Mouse (Mus musculus): ENCODE data around the gene 5830411N06Rik. TPM values are rescaled to one million over a fixed set of nuclear protein-coding genes. Genes with fewer than 3 reads are reported as not detected.

5830411N06Rik gene
- not detected in 2 replicates for polyA plus RNA-seq (2014; fragmentation: Nextera tagmentation; extraction: Ambion mirVana)

DNA sequence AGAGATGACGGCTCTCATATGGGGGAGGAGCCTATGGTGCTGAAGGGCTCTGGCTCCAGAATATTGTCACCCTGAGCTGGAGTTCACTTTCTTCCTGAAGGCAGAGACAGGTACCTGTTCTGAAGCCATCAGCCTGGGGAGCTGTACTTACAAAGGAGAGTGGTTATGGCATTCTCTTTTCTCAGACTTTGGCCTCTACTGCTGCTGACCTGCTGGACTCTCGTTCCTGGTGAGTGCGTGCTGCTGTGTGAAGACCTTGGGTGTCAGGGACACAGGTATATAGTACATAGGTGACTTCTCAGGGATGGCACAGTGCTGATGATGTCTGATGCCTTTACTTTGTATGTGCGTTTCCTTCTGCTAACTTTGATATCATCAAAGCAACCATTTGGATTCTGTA is at the start of gene 5830411N06Rik:
Gene 5830411N06Rik (plus strand): TSS at position 69 of the 400 bp plus-strand sequence.
- H3K27ac ChIP-seq (replicated peaks; ENCODE audit: low read depth, low read length), result no peak within 1 kb of the TSS
- no peak within 1 kb of the TSS for H3K4me2 ChIP-seq (ENCODE audit: low read depth, low read length)
- 77% methylated on average over 4 of the region's 4 CpGs for WGBS
- no peaks in the 10 kb centered on the region for H3K4me1 ChIP-seq (ENCODE audit: control insufficient read depth, insufficient read depth, low read length)
- ATAC-seq (ENCODE audit: low read depth) (no peak), DNase-seq (ENCODE audit: low spot score) (no peak)
- no peak within 1 kb of the TSS for H3K9ac ChIP-seq (ENCODE audit: low read depth, low read length)
- H3K36me3 ChIP-seq (ENCODE audit: control insufficient read depth, insufficient read depth, low read length), result no peaks in the 10 kb centered on the region
- H3K27me3 ChIP-seq (replicated peaks; ENCODE audit: control insufficient read depth, insufficient read depth, low read length), result no peaks in the 10 kb centered on the region
- peaks cover under 1% of the 10 kb centered on the region; the same call in 1 of the 2 replicates for H3K9me3 ChIP-seq (ENCODE audit: control insufficient read depth, low read length)
- no peak within 1 kb of the TSS for H3K4me3 ChIP-seq (ENCODE audit: low read depth, low read length)

DNA sequence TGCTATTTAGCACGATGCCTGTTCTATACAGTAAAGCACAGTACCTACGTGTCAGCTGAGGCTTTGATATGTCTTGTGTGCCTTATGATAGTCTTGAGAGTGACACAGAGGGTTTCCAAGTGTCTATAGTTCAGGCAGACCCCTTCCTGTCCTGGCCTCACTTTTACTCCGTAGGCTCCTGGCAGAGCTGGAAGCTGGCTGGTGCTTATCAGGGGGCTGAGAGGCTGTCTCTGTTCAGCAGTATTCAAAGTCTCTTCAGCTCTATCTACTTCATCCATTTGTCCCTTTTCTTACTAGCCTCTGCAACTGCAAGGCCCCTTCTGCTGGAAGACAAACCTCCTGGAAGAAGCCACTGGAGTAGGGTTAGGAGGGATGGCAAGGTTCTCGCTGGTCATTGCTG is 46.0 kb upstream of the 5830411N06Rik start:
- Histone ChIP-seq H3K9me3 (ENCODE audit: control insufficient read depth, low read length) (no peaks in the 10 kb centered on the region), H3K4me2 (ENCODE audit: low read depth, low read length) (no peak overlapping the region), H3K4me1 (ENCODE audit: control insufficient read depth, insufficient read depth, low read length) (no peaks in the 10 kb centered on the region), H3K9ac (ENCODE audit: low read depth, low read length) (no peak overlapping the region), H3K27me3 (replicated peaks; ENCODE audit: control insufficient read depth, insufficient read depth, low read length) (no peaks in the 10 kb centered on the region), H3K27ac (replicated peaks; ENCODE audit: low read depth, low read length) (no peak overlapping the region), H3K36me3 (ENCODE audit: control insufficient read depth, insufficient read depth, low read length) (no peaks in the 10 kb centered on the region), H3K4me3 (ENCODE audit: low read depth, low read length) (no peak overlapping the region)
- DNase-seq (ENCODE audit: low spot score) (no peak), ATAC-seq (ENCODE audit: low read depth) (no peak)
- WGBS, result 89% methylated on average over 4 of the region's 4 CpGs

DNA sequence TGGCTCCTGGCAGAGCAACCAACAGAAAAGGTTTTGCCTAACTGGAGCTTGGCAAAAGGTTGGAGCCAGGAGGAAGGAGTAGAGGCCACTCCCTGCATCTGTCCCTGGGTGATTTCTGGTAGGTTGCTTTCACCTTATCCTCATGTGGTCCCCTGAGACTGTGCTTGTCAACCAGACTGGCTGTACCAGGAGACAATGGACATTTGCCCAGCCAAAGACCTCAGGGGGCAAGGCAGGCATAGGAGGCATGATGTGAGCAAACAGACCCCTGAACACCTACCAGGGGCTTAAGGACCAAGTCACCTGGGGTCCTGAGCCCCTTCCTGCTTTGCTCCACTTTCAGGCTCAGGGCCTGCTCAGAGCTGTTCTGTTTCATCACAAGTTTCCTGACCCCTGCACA is 41.2 kb upstream of the 5830411N06Rik start, which contains the start of gene Olfr524:
Gene Olfr524 (minus strand): TSS at position 101 of the 400 bp plus-strand sequence.
- Histone ChIP-seq H3K27ac (replicated peaks; ENCODE audit: low read depth, low read length) (no peak within 1 kb of the TSS), H3K4me2 (ENCODE audit: low read depth, low read length) (no peak within 1 kb of the TSS), H3K9me3 (ENCODE audit: control insufficient read depth, low read length) (no peaks in the 10 kb centered on the region), H3K9ac (ENCODE audit: low read depth, low read length) (no peak within 1 kb of the TSS), H3K4me3 (ENCODE audit: low read depth, low read length) (no peak within 1 kb of the TSS), H3K36me3 (ENCODE audit: control insufficient read depth, insufficient read depth, low read length) (no peaks in the 10 kb centered on the region), H3K27me3 (replicated peaks; ENCODE audit: control insufficient read depth, insufficient read depth, low read length) (no peaks in the 10 kb centered on the region), H3K4me1 (ENCODE audit: control insufficient read depth, insufficient read depth, low read length) (no peaks in the 10 kb centered on the region)
- no peak for DNase-seq (ENCODE audit: low spot score)
- no peak for ATAC-seq (ENCODE audit: low read depth)

DNA sequence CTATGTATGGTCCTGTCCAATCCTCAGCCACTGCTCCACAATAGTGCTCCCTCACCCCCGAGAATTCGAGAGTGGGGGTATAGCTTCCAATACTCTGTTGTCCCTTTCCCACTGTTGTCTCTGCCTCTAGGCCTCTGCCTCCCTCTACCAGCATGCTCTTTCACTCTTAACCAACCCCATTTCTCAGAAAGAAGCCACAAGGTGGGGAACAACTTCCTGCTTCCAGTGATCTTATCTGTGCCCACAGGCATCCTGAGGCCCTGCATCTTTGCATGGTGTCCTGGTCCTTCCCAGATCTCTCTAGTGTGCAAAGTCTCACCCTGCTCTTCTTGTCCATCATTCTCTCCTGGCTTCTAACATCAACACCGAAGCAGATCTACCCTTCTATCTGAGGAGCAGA is 40.2 kb upstream of the 5830411N06Rik start:
- H3K4me1 ChIP-seq (ENCODE audit: control insufficient read depth, insufficient read depth, low read length), result no peaks in the 10 kb centered on the region
- no peak overlapping the region for H3K4me2 ChIP-seq (ENCODE audit: low read depth, low read length)
- no peak for DNase-seq (ENCODE audit: low spot score)
- H3K36me3 ChIP-seq (ENCODE audit: control insufficient read depth, insufficient read depth, low read length), result no peaks in the 10 kb centered on the region
- no peak overlapping the region for H3K27ac ChIP-seq (replicated peaks; ENCODE audit: low read depth, low read length)
- no peaks in the 10 kb centered on the region for H3K9me3 ChIP-seq (ENCODE audit: control insufficient read depth, low read length)
- 84% methylated on average over 3 of the region's 3 CpGs for WGBS
- ATAC-seq (ENCODE audit: low read depth), result no peak
- no peaks in the 10 kb centered on the region for H3K27me3 ChIP-seq (replicated peaks; ENCODE audit: control insufficient read depth, insufficient read depth, low read length)
- H3K4me3 ChIP-seq (ENCODE audit: low read depth, low read length), result no peak overlapping the region
- H3K9ac ChIP-seq (ENCODE audit: low read depth, low read length), result no peak overlapping the region

DNA sequence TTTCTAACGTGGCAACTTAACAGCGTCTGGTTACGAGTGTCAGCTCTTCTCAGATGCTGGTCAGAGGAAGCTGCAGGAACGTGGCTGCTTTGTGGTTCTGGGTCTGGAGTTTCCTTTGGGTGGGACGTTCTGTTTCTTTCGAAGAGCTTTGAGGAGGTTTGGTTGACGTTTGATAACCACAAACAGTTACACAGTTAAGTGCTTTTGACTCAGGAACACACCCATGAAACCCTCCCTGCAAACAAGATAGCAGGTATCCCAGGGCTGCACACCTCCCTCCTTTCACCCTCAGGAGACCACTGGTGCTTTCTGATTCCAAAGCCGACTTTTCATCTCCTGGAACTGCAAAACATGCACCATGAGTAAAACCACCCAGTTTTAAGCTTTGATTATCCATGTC is 38.9 kb upstream of the 5830411N06Rik start:
- H3K4me3 ChIP-seq (ENCODE audit: low read depth, low read length), result no peak overlapping the region
- H3K27ac ChIP-seq (replicated peaks; ENCODE audit: low read depth, low read length), result no peak overlapping the region
- no peaks in the 10 kb centered on the region for H3K9me3 ChIP-seq (ENCODE audit: control insufficient read depth, low read length)
- H3K4me2 ChIP-seq (ENCODE audit: low read depth, low read length), result no peak overlapping the region
- H3K27me3 ChIP-seq (replicated peaks; ENCODE audit: control insufficient read depth, insufficient read depth, low read length), result no peaks in the 10 kb centered on the region
- no peaks in the 10 kb centered on the region for H3K4me1 ChIP-seq (ENCODE audit: control insufficient read depth, insufficient read depth, low read length)
- DNase-seq (ENCODE audit: low spot score) (no peak), ATAC-seq (ENCODE audit: low read depth) (no peak)
- H3K36me3 ChIP-seq (ENCODE audit: control insufficient read depth, insufficient read depth, low read length), result no peaks in the 10 kb centered on the region
- WGBS, result 73% methylated on average over 8 of the region's 8 CpGs
- H3K9ac ChIP-seq (ENCODE audit: low read depth, low read length), result no peak overlapping the region

DNA sequence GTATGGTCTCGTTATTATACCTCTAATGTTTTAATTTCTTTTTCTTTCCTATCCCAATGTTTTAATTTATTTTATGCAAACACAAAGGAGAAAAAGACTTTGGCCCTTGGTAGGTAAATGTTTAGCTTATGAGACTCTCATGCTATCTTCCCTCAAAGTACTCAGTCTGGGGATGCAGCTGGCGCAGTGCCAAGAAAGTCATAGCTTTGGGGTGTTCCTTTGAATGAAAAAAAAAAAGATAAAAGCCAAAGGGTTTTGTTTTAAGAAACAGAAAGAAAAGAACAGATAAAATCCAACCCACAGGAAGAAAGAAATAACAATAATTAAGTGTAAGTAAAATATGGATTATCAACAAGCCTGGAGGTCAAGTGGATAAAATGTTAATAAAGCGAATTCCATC is 38.4 kb upstream of the 5830411N06Rik start:
- Histone ChIP-seq H3K4me2 (ENCODE audit: low read depth, low read length) (no peak overlapping the region), H3K27me3 (replicated peaks; ENCODE audit: control insufficient read depth, insufficient read depth, low read length) (no peaks in the 10 kb centered on the region), H3K27ac (replicated peaks; ENCODE audit: low read depth, low read length) (no peak overlapping the region), H3K36me3 (ENCODE audit: control insufficient read depth, insufficient read depth, low read length) (no peaks in the 10 kb centered on the region), H3K4me3 (ENCODE audit: low read depth, low read length) (no peak overlapping the region), H3K4me1 (ENCODE audit: control insufficient read depth, insufficient read depth, low read length) (no peaks in the 10 kb centered on the region), H3K9ac (ENCODE audit: low read depth, low read length) (no peak overlapping the region), H3K9me3 (ENCODE audit: control insufficient read depth, low read length) (no peaks in the 10 kb centered on the region)
- no peak for ATAC-seq (ENCODE audit: low read depth)
- WGBS, result 82% methylated on average over 3 of the region's 3 CpGs
- peak; percentile 5 for DNase-seq (ENCODE audit: low spot score)

DNA sequence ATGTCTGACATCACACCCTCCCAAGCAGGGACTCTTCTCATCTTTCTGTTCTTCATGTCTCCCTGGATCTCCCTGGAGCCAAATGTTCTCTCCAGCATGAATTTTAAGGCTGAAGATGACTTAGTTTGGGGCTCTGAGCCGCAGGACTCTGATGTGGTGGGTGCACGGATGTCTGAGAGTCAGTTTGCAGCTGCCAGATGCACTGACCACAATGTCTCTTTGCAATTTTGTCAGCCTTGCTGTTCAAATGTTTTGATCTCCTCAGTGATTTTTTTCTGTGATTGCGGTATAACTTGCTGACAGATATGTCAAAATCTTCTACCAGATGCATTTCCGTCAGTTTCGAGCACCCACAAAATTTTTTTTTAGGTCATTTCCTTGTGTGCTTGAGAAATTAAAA is 33.2 kb upstream of the 5830411N06Rik start:
- 64% methylated on average over 5 of the region's 5 CpGs for WGBS
- Histone ChIP-seq H3K9me3 (ENCODE audit: control insufficient read depth, low read length) (no peaks in the 10 kb centered on the region), H3K36me3 (ENCODE audit: control insufficient read depth, insufficient read depth, low read length) (no peaks in the 10 kb centered on the region), H3K27me3 (replicated peaks; ENCODE audit: control insufficient read depth, insufficient read depth, low read length) (no peaks in the 10 kb centered on the region), H3K4me1 (ENCODE audit: control insufficient read depth, insufficient read depth, low read length) (no peaks in the 10 kb centered on the region), H3K4me3 (ENCODE audit: low read depth, low read length) (no peak overlapping the region), H3K9ac (ENCODE audit: low read depth, low read length) (no peak overlapping the region), H3K27ac (replicated peaks; ENCODE audit: low read depth, low read length) (no peak overlapping the region), H3K4me2 (ENCODE audit: low read depth, low read length) (no peak overlapping the region)
- ATAC-seq (ENCODE audit: low read depth), result no peak
- peak; percentile 12 for DNase-seq (ENCODE audit: low spot score)

DNA sequence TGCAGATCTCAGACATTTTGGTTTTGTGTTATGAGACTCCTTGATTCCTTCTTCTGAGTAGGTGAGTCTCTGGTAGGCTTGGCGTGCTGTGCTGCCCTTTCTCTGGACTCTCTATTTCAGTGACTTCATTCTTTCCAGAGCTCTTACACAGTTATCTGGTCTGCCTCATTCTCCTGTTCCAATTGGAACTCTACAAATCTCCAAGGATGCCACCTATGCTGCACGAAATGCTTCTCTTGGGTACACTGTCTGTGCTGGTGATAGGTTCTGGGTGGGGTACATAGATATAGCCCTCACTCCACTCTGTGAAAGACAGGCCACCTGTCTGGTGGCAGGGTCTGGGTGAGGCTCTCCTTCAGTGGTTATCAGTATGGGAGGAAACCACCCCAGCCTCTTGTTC is 29.1 kb upstream of the 5830411N06Rik start, which contains the start of gene Cd163l1:
Gene Cd163l1 (plus strand): TSS at position 301 of the 400 bp plus-strand sequence.
- H3K27ac ChIP-seq (replicated peaks; ENCODE audit: low read depth, low read length), result no peak within 1 kb of the TSS
- H3K9me3 ChIP-seq (ENCODE audit: control insufficient read depth, low read length), result no peaks in the 10 kb centered on the region
- no peak for ATAC-seq (ENCODE audit: low read depth)
- DNase-seq (ENCODE audit: low spot score), result no peak
- H3K4me3 ChIP-seq (ENCODE audit: low read depth, low read length), result no peak within 1 kb of the TSS
- no peaks in the 10 kb centered on the region for H3K36me3 ChIP-seq (ENCODE audit: control insufficient read depth, insufficient read depth, low read length)
- H3K9ac ChIP-seq (ENCODE audit: low read depth, low read length), result no peak within 1 kb of the TSS
- H3K27me3 ChIP-seq (replicated peaks; ENCODE audit: control insufficient read depth, insufficient read depth, low read length), result no peaks in the 10 kb centered on the region
- no peak within 1 kb of the TSS for H3K4me2 ChIP-seq (ENCODE audit: low read depth, low read length)
- WGBS, result 84% methylated on average over 2 of the region's 2 CpGs
- no peaks in the 10 kb centered on the region for H3K4me1 ChIP-seq (ENCODE audit: control insufficient read depth, insufficient read depth, low read length)

DNA sequence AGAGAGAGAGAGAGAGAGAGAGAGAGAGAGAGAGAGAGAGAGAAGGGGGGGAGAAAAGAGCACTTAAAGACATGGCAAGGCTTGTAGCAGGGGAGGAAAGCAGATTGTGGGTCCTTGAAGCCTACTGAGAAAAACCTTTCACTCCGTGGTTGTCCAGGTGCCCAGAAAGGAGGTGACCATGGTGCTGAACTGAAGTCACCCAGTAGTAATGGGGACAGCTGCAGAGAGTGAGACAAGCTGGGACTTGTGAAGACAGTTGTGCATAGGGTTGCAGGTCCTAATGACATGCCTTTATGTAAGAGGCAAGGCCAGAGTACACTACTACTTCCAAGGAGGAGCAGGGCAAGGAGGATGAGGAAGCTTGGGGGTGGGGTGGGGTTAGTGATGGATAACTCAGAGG is 27.8 kb upstream of the 5830411N06Rik start:
- WGBS, result 22% methylated on average over 1 of the region's 1 CpGs
- peak; percentile 1 for DNase-seq (ENCODE audit: low spot score)
- Histone ChIP-seq H3K27me3 (replicated peaks; ENCODE audit: control insufficient read depth, insufficient read depth, low read length) (no peaks in the 10 kb centered on the region), H3K27ac (replicated peaks; ENCODE audit: low read depth, low read length) (no peak overlapping the region), H3K4me1 (ENCODE audit: control insufficient read depth, insufficient read depth, low read length) (no peaks in the 10 kb centered on the region), H3K4me3 (ENCODE audit: low read depth, low read length) (no peak overlapping the region), H3K36me3 (ENCODE audit: control insufficient read depth, insufficient read depth, low read length) (no peaks in the 10 kb centered on the region), H3K9ac (ENCODE audit: low read depth, low read length) (no peak overlapping the region), H3K4me2 (ENCODE audit: low read depth, low read length) (no peak overlapping the region), H3K9me3 (ENCODE audit: control insufficient read depth, low read length) (no peaks in the 10 kb centered on the region)
- ATAC-seq (ENCODE audit: low read depth), result no peak

Measured in embryonic facial prominence, embryonic 14.5 days (tissue).